Mouse (Mus musculus) naive thymus-derived CD4-positive, alpha-beta T cell, adult 2 months (primary cell): ENCODE measurements around the gene Napa.
A peak's percentile ranks its signal among the peaks of the same experiment; 100 is the strongest.

ENCODE experiments used
- DNase-seq: peaks from one replicate; pipeline ENCODE4 v3.0.0-alpha.2; 2011; ENCODE audit warnings: low read depth

Napa gene

DNA sequence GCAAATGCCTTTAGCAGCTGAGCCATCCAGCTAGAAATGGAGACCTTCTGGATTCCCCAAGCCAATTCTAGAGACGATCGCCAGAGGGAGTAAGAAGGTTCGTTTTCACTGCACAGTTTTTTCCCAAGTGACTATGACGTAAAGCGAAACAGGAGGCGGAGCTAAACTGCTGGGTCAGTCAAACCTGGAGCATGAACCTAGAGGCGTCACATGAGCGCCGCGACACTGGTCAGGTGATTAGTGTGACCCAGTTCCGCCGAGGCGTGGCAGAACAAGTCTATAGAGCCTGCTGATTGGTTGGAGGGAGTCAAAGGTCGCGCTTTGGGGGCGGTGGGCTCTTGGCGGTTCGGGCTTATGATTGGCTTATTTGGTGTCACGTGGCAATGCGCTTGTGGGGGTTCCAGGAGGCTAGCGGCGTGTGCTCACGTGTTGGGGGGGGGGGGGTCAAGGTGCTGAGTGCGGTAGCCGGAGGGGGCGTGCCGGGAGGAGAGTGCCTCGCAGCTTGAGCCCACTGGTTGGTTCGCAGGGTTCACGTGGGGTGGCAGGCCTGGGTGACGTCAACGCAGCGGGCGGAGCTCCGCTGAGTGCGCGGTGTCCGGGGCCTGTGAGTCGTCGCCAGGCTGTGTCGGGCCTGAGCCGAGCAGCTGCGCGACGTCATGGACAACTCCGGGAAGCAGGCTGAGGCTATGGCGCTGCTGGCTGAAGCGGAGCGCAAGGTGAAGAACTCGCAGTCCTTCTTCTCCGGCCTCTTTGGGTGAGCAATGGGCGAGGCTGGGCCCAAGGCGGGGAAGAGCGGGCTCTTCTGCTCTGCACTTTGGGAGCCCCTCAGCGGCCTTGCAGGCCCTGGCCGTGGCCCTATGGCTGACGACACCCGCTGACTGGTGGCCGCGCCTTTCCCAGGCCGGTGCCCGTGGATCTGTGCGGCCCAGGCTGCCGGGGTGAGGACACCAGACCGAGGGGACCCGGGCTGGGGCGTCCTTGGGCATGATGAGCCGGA is at the start of gene Napa:
Gene Napa, plus strand, starts transcription at position 438 of the 997 bp plus-strand sequence.
- DNase-seq = peak; percentile 99

- peak; percentile 60 for DNase-seq
These were observed 49.3 kb upstream of the Napa start for GRCm38 (mm10) chr7:16048675-16049575.

GRCm38 (mm10) chr7:16049576-16049915 is 48.7 kb upstream of the Napa start:
- no peak for DNase-seq

DNA sequence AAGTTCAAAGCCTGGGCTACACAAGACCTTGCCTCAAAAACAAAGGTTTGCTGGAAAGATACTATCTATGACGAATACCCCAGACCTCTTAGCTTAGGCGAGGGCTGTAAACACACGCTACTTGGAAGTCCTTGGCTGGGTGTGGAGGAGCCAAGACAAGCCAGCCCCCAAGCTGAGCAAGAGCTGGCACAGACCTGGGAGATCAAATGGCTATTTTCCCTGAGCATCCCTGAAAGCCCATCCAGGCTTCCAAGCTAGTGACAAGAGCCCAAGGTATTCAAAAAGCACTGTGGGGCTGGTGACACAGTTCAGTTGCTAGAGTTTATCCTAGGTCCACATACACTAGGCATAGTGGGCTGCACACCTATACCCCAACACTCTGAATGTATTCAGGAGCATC is 47.7 kb upstream of the Napa start:
- DNase-seq = no peak

- DNase-seq = peak; percentile 89
These were observed 46.2 kb upstream of the Napa start for GRCm38 (mm10) chr7:16051883-16052595.

- peak; percentile 94 for DNase-seq
These were observed 45.6 kb upstream of the Napa start for GRCm38 (mm10) chr7:16052684-16053083.

DNA sequence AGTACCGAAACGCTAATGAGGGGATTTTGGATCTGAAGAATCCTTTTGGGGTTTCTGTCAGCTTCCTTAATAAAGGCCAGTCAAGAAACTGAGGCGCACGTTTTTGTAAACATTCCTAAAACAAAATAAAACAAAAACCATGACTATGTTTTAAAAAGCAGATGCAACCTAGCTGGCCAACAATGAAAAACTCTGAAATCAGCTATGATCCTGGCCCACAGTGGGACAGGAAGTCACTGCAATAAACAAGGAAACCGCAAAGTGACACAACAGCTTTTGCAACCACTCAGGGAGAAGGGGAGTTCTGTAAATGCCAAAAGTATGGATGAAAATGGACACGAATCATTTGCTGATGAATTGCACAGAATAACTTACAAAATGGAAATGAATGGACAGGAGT is 45.2 kb upstream of the Napa start:
- DNase-seq = no peak

DNA sequence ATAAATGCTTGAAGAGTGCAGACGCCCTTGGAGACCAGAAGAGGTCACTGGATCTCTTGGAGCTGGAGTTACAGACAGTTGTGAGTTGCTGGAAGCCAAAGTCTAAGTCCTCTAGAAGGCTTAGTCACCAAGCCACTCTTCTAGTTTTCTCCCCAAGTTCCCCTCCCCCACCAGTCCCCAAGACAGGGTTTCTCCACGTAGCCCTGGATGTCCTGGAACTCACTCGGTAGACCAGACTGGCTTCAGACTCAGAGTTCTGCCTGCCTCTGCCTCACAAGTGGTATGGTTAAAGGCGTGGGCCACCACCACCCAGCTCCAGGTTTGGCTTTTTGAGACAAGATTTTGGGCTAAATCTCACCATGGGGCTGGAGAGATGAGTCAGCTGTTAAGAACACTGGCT is 43.3 kb upstream of the Napa start:
- DNase-seq = no peak

- no peak for DNase-seq
These were observed 42.6 kb upstream of the Napa start for GRCm38 (mm10) chr7:16055665-16056064.

- DNase-seq = peak; percentile 76
These were observed 41.7 kb upstream of the Napa start for GRCm38 (mm10) chr7:16056459-16057135.

GRCm38 (mm10) chr7:16057136-16057534 is 41.1 kb upstream of the Napa start:
- DNase-seq = peak; percentile 81

DNA sequence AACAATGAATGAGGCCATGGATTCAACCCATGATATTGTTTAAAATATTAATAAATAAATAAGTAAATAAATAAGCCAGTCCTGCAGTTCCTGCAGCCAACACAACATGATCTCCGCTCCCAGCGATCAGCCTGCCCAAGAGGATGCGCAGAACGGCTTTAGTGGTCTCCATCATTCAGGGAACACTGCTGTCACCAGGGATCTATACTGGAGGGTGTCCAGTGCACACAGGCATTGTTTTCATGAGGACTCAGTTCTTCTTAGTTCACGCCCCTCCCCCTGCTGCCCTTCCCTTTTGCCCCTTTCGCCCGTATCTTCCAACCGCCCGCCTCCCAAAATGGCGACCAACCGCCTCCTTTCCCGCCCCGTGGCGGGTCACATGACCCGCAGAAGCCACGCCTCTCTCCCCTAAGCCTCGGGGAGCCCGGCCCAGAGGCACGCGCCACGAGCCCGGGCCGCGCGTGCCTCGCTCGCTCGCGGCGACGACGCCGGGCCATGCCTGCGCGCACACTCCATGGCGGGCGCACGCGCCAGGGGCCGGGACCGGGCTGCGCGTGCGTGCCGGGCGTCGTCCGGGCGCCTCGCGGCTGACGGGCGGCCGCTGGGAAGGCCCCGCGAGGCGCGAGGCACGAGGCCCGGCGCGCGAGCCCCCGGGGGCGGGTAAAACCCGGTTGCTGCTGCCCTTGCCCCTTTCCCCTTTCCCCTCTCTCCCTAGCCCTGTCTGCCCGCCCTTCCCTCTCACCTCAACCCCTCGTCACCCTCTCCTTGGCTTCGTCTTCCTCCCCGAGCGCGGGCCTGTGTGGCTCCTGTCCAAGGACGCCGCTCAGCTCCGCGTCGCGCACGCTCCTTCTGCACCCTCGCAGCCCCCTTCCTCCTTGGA is 36.8 kb upstream of the Napa start, which contains the start of gene Zfp541:
Gene Zfp541, plus strand, starts transcription at position 596 of the 880 bp plus-strand sequence.
- no peak for DNase-seq

GRCm38 (mm10) chr7:16062099-16062420 is 36.2 kb upstream of the Napa start:
- DNase-seq = no peak

DNA sequence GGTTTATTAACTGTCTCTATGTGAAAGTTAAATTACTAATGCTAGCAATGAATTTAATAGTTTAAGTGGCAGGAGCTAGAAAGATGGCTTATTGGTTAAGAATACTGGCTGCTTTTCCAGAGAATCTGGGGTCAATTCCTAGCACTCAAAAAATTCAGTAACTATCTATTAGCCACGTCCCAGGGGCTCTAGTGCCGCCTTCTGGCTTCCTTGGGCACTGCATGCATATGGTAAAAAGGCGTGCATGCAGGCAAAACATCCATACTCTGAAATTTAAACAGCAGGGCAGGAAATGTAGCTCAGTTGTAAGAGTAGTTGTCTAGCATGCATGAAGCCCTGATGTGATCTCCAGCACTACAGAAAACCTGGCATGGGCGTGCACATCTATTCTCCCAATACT is 34.8 kb upstream of the Napa start:
- DNase-seq = peak; percentile 53

DNA sequence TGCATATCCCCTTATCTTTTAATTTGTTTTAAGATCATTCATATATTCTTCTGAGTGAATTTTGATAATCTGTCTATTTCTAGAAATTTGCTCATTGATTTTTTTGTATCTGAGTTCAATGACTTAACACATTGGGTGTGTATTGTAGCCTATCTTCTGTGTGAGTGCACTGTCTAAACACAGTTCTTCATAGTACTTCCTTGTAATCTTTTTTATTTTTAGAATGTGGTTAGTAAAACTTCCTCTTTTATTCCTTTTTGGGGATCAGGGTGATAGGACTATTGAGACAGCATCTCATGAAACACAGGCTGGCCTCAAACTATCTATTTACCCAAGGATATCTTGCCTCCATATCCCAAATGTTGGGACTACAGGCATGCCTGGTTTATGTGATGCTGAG is 27.4 kb upstream of the Napa start:
- no peak for DNase-seq

GRCm38 (mm10) chr7:16071906-16072305 is 26.4 kb upstream of the Napa start:
- no peak for DNase-seq

DNA sequence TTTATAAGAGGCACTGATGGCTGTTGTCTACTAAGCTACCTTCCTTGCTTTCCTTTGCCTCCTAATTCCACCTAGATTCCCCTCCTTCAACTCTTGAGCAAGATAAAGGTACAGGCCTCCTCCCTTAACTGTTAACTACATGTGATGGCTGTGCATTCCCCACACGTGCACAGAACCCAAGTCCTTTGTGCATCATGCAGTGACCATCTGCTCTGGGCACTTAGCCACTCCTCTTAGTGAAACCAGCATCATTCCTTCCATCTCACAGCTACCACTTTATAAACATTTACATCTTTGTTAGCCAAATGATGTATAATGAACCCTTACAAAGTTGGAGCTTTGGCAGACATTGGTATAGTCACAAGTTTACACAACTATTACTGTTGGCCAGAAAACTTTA is 18.3 kb upstream of the Napa start:
- DNase-seq = no peak

DNA sequence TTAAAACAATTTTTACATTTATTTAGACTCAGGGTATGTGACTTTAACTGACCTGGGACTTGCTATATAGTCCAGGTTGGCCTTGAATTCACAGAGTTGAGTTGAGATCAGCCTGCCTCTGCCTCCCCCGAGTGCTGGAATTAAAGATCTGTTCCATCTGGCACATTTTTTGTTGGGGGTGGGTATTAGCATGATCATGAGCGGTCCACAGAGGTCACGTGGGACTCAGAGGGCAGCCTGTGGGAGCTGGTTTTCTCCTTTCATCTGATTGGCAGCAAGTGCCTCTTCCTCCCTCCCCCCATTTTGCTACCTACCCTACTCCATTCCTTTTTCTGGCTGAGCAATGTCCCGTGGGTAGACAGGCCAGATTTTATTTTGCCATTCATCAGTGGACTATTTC is 17.7 kb upstream of the Napa start:
- no peak for DNase-seq

- DNase-seq = no peak
These were observed 14.9 kb upstream of the Napa start for GRCm38 (mm10) chr7:16083361-16083760.

DNA sequence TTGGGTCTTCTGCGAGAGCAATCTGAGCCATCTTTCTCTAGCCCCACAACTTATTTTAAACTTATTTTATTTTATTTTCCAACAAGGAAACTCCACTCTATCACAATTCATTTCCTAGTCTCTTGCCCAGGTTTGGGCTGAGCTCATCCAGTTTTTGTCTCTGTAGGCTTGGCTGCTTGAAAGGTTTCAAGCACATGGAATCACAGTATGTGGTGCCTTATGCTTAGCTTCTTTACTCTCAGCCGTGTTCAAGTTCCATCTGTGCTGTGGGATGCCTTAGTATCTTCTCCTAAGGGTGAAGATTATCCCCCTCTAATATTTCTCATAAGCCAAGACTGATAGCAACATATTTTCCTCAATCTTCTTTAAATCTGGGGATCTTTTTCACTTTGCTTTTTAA is 10.7 kb upstream of the Napa start:
- DNase-seq = no peak

DNA sequence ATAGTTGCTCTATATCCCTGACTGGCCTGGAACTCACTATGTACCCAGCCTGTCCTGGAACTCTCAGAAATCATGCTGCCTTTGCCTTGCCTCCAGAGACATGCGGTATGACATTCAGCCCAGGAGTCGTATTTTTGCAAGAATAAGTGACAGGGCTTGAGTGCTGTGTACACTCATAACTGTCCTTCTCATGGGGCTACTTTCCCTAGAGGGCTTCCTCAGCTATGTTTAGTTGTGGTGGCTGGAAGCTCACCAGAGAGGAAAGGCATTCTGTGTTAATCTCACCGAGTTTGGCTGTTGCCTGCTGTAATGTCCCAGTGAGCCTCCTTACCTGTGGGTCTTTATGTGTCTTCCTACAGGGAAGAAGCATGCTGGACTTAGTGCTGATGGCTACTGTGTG is 3.7 kb upstream of the Napa start:
- no peak for DNase-seq
